8 mouse cellular contexts compared by ENCODE assay signal in the genomic region with DNA sequence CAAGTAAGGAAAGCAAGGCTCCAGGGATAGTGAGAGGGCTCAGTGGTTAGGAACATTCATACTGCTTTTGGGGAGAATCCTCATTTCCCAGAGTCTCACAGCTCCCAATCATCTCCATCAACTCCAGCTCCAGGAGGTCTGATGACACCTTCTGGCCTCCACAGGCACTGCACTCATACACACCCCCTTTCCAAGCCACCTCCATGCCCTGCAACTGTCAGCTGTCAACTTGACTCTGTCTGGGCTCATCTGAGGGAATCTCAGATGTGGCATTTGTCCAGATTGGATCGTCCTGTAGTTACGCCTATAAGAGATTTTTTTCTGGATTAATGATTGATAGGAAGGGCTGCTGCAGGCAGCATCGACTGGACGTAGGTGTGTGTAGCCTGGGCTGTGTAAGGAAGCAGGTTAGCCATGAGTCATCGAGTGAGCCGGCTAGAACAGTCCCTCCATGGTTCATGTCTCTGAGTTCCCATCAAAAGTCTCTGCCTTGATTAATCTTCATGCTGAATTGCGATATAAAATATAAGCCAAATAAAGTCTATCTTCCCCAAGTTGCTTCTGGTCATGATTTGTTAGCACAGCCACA. TPM values are rescaled to one million over a fixed set of nuclear protein-coding genes. Genes with fewer than 3 reads are reported as not detected.
A peak's percentile ranks its signal among the peaks of the same experiment; 100 is the strongest.
DNase-seq lines count a peak whose midpoint lies in the region; ATAC-seq and TF ChIP-seq lines count a peak whose summit lies in the region.

No protein-coding gene starts in this region.

- peaks cover 3% of the 10 kb centered on the region; the same call in 1 of the 2 replicates for H3K27me3 ChIP-seq in heart, embryonic 11.5 days (ENCODE audit: control insufficient read depth, insufficient read depth, low read length)
- no peaks in the 10 kb centered on the region for H3K27me3 ChIP-seq in testis, adult 2 months (ENCODE audit: control insufficient read depth, insufficient read depth, low read length)
- no peaks in the 10 kb centered on the region for H3K27me3 ChIP-seq in intestine, embryonic 14.5 days (replicated peaks; ENCODE audit: control insufficient read depth, insufficient read depth, low read length)

- WGBS in heart, embryonic 11.5 days (ENCODE audit: insufficient replicate concordance): 70% methylated on average over 7 of the region's 7 CpGs
- WGBS in intestine, embryonic 14.5 days: 66% methylated on average over 7 of the region's 7 CpGs

- peak; percentile 30; the same call in 1 of the 2 replicates for TF ChIP-seq CTCF in testis, adult 2 months (IDR thresholded peaks at IDR 0.05; ENCODE audit: control insufficient read depth, insufficient read depth, insufficient replicate concordance, low read depth, low read length)

- no peak for ATAC-seq in heart, embryonic 11.5 days (replicated peaks; ENCODE audit: insufficient number of reproducible peaks, low FRiP score, low TSS enrichment)
- 0 out of 2 replicates have a peak, but pooled peaks have one; percentile 71 for ATAC-seq in intestine, embryonic 14.5 days (replicated peaks; ENCODE audit: low FRiP score, low TSS enrichment, low read depth)

- no peaks in the 10 kb centered on the region for H3K36me3 ChIP-seq in heart, embryonic 11.5 days (ENCODE audit: control insufficient read depth, insufficient read depth, low read length)
- H3K36me3 ChIP-seq in testis, adult 2 months (ENCODE audit: control insufficient read depth, insufficient read depth, low read length): no peaks in the 10 kb centered on the region
- no peaks in the 10 kb centered on the region for H3K36me3 ChIP-seq in intestine, embryonic 14.5 days (ENCODE audit: control insufficient read depth, insufficient read depth, low read length)

- no peak for TF ChIP-seq POLR2A in testis, adult 2 months (IDR thresholded peaks at IDR 0.05; ENCODE audit: control insufficient read depth, low read depth, low read length)

- DNase-seq in heart, adult 11 months: peak; percentile 59
- DNase-seq in testis, postnatal 10 days (ENCODE audit: low spot score): no peak
- DNase-seq in intestine, embryonic 14.5 days (ENCODE audit: low spot score): no peak
- peak; percentile 7 for DNase-seq in yolk sac, embryonic 10.5 days (ENCODE audit: low spot score)
- no peak for DNase-seq in layer of hippocampus, adult 9-11 months
- DNase-seq in ovary, postnatal 10 days (ENCODE audit: low spot score): no peak

- no peaks in the 10 kb centered on the region for H3K4me1 ChIP-seq in heart, embryonic 11.5 days (ENCODE audit: control insufficient read depth, insufficient read depth, low read length)
- H3K4me1 ChIP-seq in testis, adult 2 months (ENCODE audit: control insufficient read depth, insufficient read depth, low read length): no peaks in the 10 kb centered on the region
- no peaks in the 10 kb centered on the region for H3K4me1 ChIP-seq in intestine, embryonic 14.5 days (replicated peaks; ENCODE audit: control insufficient read depth, insufficient read depth, low read length)

- no peak overlapping the region for H3K27ac ChIP-seq in heart, embryonic 11.5 days (ENCODE audit: low read depth, low read length)
- H3K27ac ChIP-seq in testis, adult 2 months (ENCODE audit: control insufficient read depth, insufficient read depth, low read depth, low read length): no peak overlapping the region
- H3K27ac ChIP-seq in intestine, embryonic 14.5 days (ENCODE audit: low read depth): no peak overlapping the region

- H3K4me3 ChIP-seq in heart, embryonic 11.5 days (ENCODE audit: low read depth, low read length): no peak overlapping the region
- no peak overlapping the region for H3K4me3 ChIP-seq in testis, adult 2 months (ENCODE audit: control insufficient read depth, low read depth, low read length)
- no peak overlapping the region for H3K4me3 ChIP-seq in intestine, embryonic 14.5 days (ENCODE audit: low read depth, low read length)

- H3K9ac ChIP-seq in heart, embryonic 11.5 days (ENCODE audit: low read depth, low read length): no peak overlapping the region
- H3K9ac ChIP-seq in intestine, embryonic 14.5 days (ENCODE audit: low read length): no peak overlapping the region

- H3K4me2 ChIP-seq in heart, embryonic 11.5 days: no peak overlapping the region
- no peak overlapping the region for H3K4me2 ChIP-seq in intestine, embryonic 14.5 days (ENCODE audit: low read length)

- no peaks in the 10 kb centered on the region for H3K9me3 ChIP-seq in heart, embryonic 11.5 days (replicated peaks; ENCODE audit: control insufficient read depth, low read length)
- no peaks in the 10 kb centered on the region for H3K9me3 ChIP-seq in intestine, embryonic 14.5 days (ENCODE audit: control insufficient read depth, low read length)

RNA-seq across cellular contexts. Expression of a gene that starts 44.1 kb away (rescaled TPM):
- not detected in 2 replicates for polyA plus RNA-seq in heart, embryonic 11.5 days (2014; fragmentation: Nextera tagmentation; extraction: Ambion mirVana)
- 1.0 and 1.1 TPM in 2 replicates for polyA plus RNA-seq in testis, adult 2 months (2012; rRNA removed)
- 0.19 TPM in 1 of 2 replicates, not detected in the other for polyA plus RNA-seq in intestine, embryonic 14.5 days (2014; fragmentation: Nextera tagmentation; extraction: Ambion mirVana)

RNA-seq across cellular contexts. Expression of a gene that starts 44.6 kb away (rescaled TPM):
- polyA plus RNA-seq in heart, embryonic 11.5 days (2014; fragmentation: Nextera tagmentation; extraction: Ambion mirVana): 12.1 and 13.5 TPM in 2 replicates
- 3.4 and 4.5 TPM in 2 replicates for polyA plus RNA-seq in testis, adult 2 months (2012; rRNA removed)
- 6.8 and 9.3 TPM in 2 replicates for polyA plus RNA-seq in intestine, embryonic 14.5 days (2014; fragmentation: Nextera tagmentation; extraction: Ambion mirVana)

Comparison
In these comparisons a context has a peak if more than half of its experiments do, and no peak if none do; other contexts are left out.
1. DNase-seq: peak in heart, adult 11 months (single experiment) and yolk sac, embryonic 10.5 days (single experiment); none in testis, postnatal 10 days (single experiment), intestine, embryonic 14.5 days (single experiment), layer of hippocampus, adult 9-11 months (single experiment) and ovary, postnatal 10 days (single experiment).